Mouse (Mus musculus) midbrain, embryonic 11.5 days (tissue): Measurements from ENCODE around the gene Zfpm1. TPM values are rescaled to one million over a fixed set of nuclear protein-coding genes. Genes with fewer than 3 reads are reported as not detected.

Source experiments
- polyA plus RNA-seq: library from polyadenylated mRNA; unstranded; fragments of >200 nt; fragmentation: Nextera tagmentation; extraction: Ambion mirVana; gene quantifications from 2 replicates; pipeline ENCODE4 v1.2.1, GENCODE M21; 2014

Zfpm1 gene
- polyA plus RNA-seq, 1 experiment from 2014 or later = 1.8 TPM

Other genes starting within 250 kb of the Zfpm1 start
- gene Trhr2, start 78.6 kb downstream of the Zfpm1 start, polyA plus RNA-seq = not detected in 2 replicates
- 42.0 and 43.7 TPM in 2 replicates for gene Zc3h18, start 94.5 kb downstream of the Zfpm1 start, polyA plus RNA-seq
- gene Il17c, start 139.9 kb downstream of the Zfpm1 start, polyA plus RNA-seq = not detected in 2 replicates
- 54.4 and 61.6 TPM in 2 replicates for gene Cyba, start 150.8 kb downstream of the Zfpm1 start, polyA plus RNA-seq
- 44.3 and 48.1 TPM in 2 replicates for gene Mvd, start 161.3 kb downstream of the Zfpm1 start, polyA plus RNA-seq
- gene Snai3, start 178.6 kb downstream of the Zfpm1 start, polyA plus RNA-seq = not detected in 2 replicates
- gene Rnf166, start 193.9 kb downstream of the Zfpm1 start, polyA plus RNA-seq = 23.2 and 29.7 TPM in 2 replicates
- gene Ctu2, start 194.0 kb downstream of the Zfpm1 start, polyA plus RNA-seq = 74.8 and 78.7 TPM in 2 replicates